Mouse (Mus musculus) inflammation-experienced regulatory T-cells, adult 6 months (primary cell): ENCODE results near the gene Lamb3. TPM values are rescaled to one million over a fixed set of nuclear protein-coding genes. Genes with fewer than 3 reads are reported as not detected.
"Not testable (repeated sequence)": the region's sequence is repeated elsewhere in the genome, so short reads cannot be mapped to it uniquely, and the experiment has no call there.

Experiments used
- ATAC-seq: one replicate; pipeline ENCODE4 v1.8.0; 2017
- polyA plus RNA-seq, 3 experiments: library from polyadenylated mRNA; unstranded; fragments of 100-300 nt; shearing (Covaris generic); gene quantifications; one replicate each; pipeline ENCODE4 v1.2.1; 2017

Lamb3 gene
- polyA plus RNA-seq, 3 experiments from 2014 or later: 16.6 to 23.0 (median 20.6) TPM

DNA sequence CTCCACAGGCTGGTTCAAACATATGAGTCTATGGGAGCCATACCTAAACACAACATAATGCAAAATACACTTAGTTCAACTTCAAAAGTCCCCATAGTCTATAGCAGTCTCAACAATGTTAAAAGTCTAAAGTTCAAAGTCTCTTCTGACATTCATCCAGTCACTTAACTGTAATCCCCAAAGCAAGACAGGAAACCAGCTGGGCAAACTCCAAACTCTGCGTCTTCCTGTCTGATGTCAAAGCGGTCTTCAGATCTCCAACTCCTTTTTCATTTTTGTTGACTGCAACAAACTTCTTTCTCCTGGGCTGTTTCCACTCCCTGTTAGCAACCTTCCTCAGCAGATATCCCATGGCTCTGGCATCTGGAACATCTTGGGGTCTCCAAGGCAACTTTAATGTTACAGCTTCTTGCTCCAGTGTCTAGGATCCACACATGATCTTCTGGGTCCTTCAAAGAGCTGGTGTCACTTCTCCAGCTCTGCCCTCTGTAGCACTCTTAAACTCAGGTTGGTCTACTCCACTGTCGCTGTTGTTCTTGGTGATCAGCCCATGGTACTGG lies 78.3 kb downstream of the Lamb3 start:
- ATAC-seq: not testable (repeated sequence)

GRCm38 (mm10) chr1:193287578-193287977 lies 80.1 kb downstream of the Lamb3 start:
- no peak for ATAC-seq

GRCm38 (mm10) chr1:193289076-193289475 lies 81.6 kb downstream of the Lamb3 start:
- ATAC-seq: no peak

DNA sequence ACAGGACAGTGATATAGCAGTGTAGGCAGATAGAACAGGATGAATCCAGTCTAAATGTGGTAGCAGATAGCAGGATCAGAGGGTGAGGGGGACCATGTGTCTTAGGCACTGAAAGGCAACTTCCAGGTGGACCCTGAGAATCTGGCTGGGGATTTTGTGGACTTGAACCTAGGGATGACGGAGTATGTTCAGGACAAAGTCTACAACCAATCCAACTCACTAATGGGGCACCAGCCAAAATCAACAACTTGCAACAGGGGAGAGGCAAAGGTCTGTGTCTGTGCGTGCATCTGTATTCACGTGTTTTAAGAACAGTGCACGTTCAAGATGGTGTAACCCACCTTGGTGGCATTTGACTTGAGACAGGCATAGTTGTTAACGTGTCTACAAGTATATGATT lies 82.4 kb downstream of the Lamb3 start:
- ATAC-seq: no peak

DNA sequence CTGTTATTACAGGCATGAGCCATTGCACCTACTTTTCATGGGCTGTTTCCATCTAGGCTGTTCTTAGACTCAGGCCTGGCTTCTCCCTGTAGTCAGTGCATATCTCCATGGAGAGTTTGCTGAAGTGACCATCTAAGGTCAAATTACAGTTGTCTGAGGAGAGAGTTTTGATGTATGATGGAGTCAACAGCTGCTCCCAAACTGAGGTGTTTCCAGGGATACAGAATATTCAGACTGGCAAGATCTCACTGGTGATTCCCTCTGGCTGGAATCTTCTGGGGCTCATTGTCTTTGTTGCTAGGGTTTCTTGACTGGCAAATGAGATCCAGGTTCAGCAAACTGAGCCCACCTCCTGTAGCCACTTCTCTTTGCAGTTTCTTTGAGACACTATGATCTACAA lies 83.2 kb downstream of the Lamb3 start:
- ATAC-seq: no peak

GRCm38 (mm10) chr1:193293039-193293438 lies 85.5 kb downstream of the Lamb3 start:
- ATAC-seq: no peak

DNA sequence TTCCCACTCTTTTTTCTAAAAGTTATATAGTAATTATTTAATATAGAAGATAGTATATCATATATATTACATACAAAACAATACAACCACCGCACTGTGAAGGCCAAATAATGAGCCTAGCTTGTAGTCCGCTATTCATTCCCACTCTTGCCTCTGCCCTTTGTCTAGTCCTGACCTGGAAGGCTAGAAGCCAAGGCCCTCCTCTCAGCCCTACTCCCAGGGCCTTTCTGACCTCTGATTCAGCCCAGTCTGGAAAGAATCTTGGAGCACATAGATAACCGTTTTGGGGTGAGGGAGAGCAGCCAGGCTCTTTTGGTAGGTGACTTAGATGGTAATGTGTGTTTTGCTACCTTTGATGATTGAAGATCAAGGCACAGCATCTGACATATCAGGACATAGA lies 86.4 kb downstream of the Lamb3 start:
- no peak for ATAC-seq

DNA sequence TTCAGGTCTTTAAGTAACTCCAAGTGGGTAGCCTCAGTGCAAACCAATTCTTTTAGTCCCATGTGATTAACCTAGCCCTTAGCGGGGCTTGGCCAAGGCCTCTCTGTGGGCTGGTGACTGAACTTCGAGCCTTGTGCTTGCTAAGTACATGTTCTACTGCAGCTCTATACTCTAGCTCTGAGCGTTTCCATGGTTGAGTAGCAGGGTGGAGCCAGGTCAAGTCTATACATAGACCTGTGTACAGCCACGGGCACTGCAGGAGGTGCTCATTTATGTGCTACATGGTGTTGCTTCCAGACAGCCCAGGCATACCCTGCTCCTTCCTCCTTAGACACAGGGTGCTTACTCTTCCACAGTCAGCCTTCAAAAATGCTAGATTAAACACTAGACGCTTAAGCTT lies 88.4 kb downstream of the Lamb3 start:
- ATAC-seq: no peak

GRCm38 (mm10) chr1:193298141-193298765 lies 90.8 kb downstream of the Lamb3 start:
- ATAC-seq: no peak

DNA sequence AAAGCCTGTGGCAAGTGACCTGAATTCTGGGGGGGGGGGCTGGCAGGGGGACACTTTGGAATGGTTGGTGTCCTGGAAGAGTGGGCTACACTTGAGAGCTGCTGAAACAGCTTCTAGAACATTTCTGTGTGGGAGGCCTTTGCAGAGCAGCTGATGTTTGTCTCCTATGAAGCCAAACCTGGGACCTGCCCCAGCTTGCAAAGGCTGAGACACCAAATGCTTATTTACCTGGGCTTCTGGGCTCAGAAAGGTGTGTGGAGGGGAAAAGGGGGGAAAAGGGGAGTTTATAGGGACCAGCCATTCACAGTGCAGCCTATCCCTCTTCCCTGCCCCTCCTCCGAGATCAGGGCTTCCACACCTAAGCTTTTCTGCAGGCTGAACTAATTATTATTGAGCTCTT lies 92.5 kb downstream of the Lamb3 start:
- no peak for ATAC-seq

DNA sequence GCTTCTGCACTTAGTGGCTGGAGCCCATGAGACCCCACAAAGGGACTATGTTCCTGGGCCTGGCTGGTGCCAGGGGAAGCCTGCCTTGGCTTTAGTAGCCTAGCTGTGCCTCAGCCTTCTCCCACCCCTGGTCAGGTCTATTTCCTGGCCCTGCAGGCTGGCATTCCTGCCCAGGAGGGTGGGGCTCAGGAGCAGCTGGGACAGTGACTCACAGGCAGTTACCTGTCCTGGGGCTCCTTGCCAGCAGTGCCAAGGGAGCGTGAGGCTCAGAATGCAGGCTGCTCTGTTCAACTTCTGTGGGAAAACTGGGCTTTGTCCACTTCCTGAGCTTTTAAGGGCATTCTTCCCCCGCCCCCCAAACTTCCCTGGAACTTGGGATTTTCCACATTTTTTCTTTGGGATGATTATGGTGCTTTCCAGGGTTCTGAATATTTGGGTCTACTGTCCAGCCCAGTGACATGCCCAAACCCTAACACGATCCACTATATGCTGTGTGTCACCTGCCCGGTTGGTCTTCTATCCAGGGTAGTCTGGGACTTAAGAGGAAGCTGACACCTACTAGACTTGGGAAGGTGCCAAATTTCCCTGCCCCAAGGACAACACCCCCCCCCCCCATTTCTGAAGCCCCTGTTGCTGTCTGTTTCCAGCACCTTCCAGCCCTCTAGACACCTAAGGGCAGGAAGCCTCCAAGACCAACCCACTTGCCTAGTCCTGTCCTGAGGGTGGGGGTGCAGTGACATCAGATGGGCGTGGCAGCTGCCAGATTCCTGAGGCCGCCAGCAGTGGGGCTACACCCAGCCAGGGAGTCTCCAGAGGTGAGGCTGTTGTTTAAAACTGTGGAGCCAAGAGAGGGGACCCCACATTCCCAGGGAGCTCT lies 94.0 kb downstream of the Lamb3 start:
- no peak for ATAC-seq

DNA sequence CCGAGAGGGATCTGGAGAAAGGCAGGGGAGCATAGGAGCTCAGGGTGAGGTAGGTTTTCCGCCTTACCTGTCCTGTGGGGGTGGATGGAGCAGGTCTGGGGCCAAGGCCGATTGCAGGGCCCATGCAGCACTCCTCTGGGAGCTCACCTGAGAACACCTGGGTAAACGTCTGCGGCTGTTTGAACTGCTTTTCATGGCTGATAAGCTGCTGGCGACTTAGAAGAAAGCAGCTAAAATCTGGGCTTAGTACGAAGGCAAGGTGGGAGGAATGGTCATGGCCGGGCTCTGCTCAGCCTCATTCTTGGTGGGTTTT lies 94.5 kb downstream of the Lamb3 start:
- no peak for ATAC-seq

- ATAC-seq: no peak
These were observed 95.6 kb downstream of the Lamb3 start for GRCm38 (mm10) chr1:193303096-193303495.

- ATAC-seq: no peak
These were observed 97.9 kb downstream of the Lamb3 start for GRCm38 (mm10) chr1:193305386-193305785.

GRCm38 (mm10) chr1:193306832-193307231 lies 99.3 kb downstream of the Lamb3 start:
- no peak for ATAC-seq

GRCm38 (mm10) chr1:193309785-193310518 lies 102.5 kb downstream of the Lamb3 start:
- no peak for ATAC-seq

DNA sequence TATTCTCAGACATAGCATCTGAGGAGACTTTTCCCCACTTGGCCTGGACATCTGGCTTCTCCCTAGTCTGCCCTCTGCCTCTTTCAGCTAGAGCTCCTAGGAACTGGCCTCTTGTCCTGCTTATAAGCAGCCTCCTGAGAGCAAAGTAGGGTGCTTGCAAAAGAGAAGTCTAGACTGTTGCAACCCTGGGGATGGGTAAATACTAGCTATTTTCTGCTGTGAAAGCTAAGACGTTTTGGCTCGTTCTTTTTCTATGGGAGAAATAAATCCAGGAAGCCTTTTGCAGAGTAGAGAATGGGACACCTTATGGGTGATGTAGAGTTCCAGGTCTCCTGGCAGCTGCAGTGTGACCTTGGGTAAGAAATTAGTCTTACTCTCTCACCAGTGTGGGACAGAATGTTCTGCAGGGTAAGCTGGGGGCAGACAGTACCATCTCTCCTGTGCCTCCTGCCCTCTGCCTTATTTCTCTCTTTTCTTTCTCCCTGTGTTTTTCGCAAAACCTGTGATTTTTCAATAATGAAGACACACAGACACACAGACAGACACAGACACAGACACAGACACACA lies 103.1 kb downstream of the Lamb3 start:
- no peak for ATAC-seq

GRCm38 (mm10) chr1:193311596-193311995 lies 104.1 kb downstream of the Lamb3 start:
- ATAC-seq: no peak

DNA sequence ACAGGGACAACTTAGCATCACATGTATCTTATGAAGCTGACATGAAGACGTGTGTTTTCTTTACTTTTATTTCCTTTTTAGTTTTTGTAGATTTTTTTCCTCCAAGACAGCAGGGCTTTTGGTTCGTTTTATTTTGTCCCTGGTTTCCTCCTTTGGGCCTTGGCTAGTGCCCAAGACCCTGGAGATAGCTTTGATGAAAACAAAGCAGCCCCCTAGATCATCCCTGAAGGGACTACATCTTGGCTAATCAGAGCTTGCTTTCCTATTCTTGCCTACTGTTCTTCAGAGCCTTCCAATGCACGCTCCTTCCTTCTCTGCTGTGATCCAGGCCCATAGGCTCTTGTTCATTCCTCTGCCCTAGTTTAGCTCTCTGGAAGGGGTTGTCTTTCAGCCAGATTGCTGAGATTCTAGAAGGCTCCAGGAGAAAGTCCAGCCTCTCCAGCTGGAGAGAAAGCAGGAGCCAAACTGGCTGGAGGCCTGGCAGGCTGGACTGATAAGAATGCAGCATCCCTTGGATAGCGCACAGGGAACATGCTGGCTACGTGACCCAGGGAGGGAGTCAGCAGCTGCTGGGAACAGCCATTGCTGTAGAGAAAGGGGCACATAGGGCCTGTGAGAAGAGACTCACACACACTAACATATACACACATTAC lies 108.3 kb downstream of the Lamb3 start:
- ATAC-seq: no peak

DNA sequence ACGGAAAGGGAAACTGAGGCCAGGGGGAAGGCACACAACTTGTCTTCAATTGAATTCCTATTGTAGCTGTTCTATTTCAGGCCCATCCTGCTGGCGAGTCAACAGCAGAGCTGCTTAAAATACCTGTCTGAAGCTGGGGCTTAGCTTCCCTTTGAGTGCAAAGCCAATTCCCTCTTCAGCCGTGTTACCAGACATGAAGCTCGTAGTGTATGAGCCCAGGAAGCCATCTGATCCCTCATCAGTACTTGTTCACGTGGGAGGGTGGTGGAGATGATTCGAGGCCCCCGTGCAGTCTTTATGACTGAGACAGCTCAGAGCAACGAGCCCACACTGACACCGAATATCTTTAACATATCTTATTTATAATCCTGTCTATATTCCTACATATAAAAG lies 108.9 kb downstream of the Lamb3 start:
- ATAC-seq: no peak

- no peak for ATAC-seq
These were observed 109.7 kb downstream of the Lamb3 start for GRCm38 (mm10) chr1:193317159-193317559.

DNA sequence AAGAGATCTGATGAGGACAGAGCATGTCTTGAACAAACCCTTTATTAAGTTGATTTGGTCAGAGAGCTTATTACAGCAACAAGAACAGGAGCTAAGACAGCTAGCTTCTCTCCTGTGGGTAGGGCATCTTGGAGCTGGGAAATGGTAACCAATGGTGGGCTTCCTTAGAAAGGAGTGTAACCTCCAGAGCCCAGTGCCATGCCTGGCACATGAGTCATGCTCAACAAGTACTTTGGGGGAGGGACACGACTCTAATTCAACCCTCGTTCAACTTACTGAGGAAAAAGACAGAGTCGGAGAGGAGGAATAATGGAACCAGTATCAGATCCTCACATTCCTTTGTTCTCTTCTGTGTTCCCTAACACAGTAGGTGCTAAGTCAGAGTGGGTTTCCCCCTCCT lies 112.2 kb downstream of the Lamb3 start:
- no peak for ATAC-seq

DNA sequence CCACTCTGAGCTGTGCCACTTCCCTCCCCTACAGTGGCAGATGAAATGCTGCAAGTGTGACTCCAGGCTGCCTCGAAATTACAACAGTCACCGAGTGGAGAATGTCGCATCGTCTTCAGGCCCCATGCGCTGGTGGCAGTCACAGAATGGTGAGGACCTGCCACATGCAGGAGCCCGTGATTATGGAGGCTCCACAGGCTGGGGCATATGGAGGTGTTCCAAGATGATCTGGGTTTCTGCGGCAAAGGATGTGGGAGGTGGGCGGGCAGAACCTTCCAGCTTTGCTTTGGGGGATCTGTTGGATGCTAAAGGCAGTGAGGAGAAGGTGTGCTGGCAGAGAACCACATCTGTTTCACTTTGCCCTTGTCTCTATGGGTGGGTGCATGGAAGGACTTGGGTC lies 112.9 kb downstream of the Lamb3 start:
- ATAC-seq: no peak
